Mouse (Mus musculus) heart, adult 2 months (tissue): ENCODE data around the gene Kansl1.

Experiments
- CTCF ChIP-seq: fragments of 200-600 bp; IDR thresholded peaks from 2 replicates; pipeline ENCODE4 v1.8.1; 2022; ENCODE audit warnings: antibody characterized with exemption, mild to moderate bottlenecking, moderate library complexity
- EP300 ChIP-seq: fragments of 200-500 bp; IDR thresholded peaks from 2 replicates; pipeline ENCODE4 v1.6.1; 2011; ENCODE audit warnings: low read depth, low read length, control low read depth; ENCODE audit not compliant: insufficient read depth
- POLR2A ChIP-seq: fragments of 200-500 bp; IDR thresholded peaks from 2 replicates; pipeline ENCODE4 v1.6.1; 2011; ENCODE audit warnings: mild to moderate bottlenecking, low read depth, low read length, control low read depth; ENCODE audit not compliant: insufficient read depth

GRCm38 (mm10) chr11:104297671-104298070, 171.0 kb downstream of the Kansl1 start:
- no peak for TF ChIP-seq POLR2A
- TF ChIP-seq CTCF, result no peak
- no peak for TF ChIP-seq EP300
